Mouse (Mus musculus): ENCODE results near the gene Ghrhr. TPM values are rescaled to one million over a fixed set of nuclear protein-coding genes. Genes with fewer than 3 reads are reported as not detected.

Gene Ghrhr
- total RNA-seq, 2 experiments from 2014 or later = not detected

GRCm38 (mm10) chr6:55394854-55395253 lies 18.8 kb downstream of the Ghrhr start:
- DNase-seq (ENCODE audit: low spot score in 2 of 2) = peak; percentile 82 to 88

DNA sequence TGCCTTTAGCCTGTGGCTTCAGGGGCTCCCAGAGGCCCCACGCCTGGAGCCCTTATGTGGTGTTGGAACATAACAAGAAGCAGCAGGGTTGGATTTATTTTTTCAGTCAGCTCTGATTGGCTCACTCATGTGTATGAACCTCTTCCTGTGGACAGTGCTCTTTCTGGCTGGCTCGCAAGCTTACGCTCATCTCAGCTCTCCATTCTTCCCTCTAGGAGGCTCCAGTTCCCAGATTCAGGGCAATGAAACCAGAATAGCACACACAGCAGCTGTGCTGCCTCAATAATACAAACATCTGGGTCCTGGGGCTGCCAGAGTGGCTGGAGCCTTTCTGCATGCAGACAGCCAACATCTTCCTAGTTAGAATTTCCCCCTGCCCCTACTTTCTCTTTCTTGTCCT lies 20.1 kb downstream of the Ghrhr start:
- no peak for DNase-seq (ENCODE audit: low spot score in 2 of 2)

- peak; percentile 78 to 88 for DNase-seq (ENCODE audit: low spot score in 2 of 2)
Measured at GRCm38 (mm10) chr6:55396622-55397041, 20.5 kb downstream of the Ghrhr start.

DNA sequence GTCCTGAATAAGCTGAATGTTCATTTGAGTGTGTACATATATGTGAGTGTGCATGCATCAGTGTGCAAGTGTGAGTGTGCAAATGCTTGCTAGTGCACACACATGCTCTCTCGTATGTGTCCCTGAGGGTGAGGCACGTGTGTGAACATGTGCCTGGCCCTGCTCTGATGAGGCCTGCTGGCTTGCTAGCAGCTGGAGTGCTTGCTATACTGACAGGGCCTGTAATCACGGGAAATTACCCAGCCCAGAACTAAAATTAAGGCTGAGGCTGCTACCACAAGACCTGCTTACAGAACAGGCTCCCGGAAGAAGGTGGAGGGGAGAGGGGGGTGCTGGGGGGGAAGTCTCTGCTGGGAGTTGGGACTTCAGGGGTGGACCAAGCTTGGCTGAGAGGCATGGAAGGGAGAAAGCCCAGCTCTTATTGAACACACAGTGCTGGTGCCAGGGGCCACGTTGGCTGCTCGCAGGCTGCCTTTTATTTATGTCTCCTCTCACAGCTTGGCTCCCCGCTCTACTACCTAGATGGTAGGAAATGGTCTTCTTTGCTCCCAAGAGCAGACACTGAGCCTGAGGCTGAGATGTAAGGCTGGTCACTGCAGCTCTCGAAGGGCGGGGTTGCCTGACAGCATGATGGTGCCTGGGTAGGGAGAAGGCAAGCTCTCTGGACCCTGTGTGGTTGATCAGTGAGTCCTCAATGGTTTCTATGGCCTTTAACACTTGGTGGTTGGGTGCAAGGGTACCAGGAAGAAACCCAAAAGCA lies 23.0 kb downstream of the Ghrhr start:
- DNase-seq (ENCODE audit: low spot score in 2 of 2) = peak in 1 of 2 experiments; percentile 32

DNA sequence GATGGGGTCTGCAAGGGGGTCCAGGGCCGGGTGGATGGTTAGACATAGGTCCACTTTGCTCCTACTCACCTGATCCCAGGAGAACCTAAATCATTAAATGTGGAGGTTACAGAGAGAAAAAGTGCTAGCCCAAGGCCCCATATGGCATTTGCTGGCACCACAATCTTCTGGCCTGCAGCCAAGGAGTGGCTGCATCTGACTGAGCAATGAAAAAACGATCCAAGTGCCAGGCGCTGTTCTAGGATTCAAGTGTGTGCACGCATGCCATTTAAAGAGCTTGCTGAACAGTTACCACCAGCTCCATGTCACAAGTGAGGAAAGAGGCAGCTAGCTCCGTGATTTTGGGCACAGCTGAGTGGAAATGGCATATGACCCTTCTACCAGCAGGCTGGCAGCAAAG lies 23.8 kb downstream of the Ghrhr start:
- DNase-seq (ENCODE audit: low spot score in 2 of 2) = peak; percentile 75 to 92

DNA sequence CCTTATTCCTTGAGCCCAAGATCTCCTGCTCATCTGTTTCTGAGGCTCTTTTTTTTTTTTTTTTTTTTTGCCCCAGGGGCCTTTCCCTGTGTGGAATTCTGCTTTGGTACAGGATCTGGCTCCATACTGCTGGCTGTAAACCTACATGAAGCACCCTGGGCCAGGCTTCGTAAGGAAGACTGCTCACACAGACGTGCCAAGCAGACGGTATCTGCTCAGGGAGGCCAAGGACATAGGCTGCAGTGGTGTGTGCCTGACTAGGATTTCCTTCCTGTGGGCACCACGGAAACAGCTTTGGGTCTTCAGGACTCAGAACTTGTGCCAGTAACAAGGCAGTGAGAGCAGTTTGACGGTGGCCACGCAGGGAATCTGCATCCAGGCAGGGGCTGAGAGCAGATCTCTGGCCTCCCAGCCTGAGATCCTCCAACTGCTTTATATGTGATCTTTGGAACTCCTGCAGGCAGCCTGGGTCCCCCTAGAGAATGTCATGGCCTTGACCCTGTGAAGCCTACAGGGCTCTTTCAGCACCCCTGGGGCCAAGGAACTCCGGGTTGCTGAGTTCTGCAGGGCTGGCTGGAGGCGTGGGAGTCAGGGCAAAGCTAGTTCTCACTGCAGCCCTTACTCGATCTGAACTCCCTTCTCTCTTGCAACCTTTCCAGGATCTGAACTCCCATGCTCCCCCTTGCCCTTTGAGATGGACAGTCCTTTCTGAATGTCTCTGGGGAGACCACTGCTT lies 26.1 kb downstream of the Ghrhr start:
- DNase-seq (ENCODE audit: low spot score in 2 of 2) = no peak

- DNase-seq (ENCODE audit: low spot score in 2 of 2) = no peak
Measured at GRCm38 (mm10) chr6:55403411-55404309, 27.6 kb downstream of the Ghrhr start.

GRCm38 (mm10) chr6:55404421-55404990 lies 28.4 kb downstream of the Ghrhr start:
- DNase-seq (ENCODE audit: low spot score in 2 of 2) = no peak

GRCm38 (mm10) chr6:55407345-55407744 lies 31.2 kb downstream of the Ghrhr start:
- no peak for DNase-seq (ENCODE audit: low spot score in 2 of 2)

GRCm38 (mm10) chr6:55410119-55410775 lies 34.2 kb downstream of the Ghrhr start:
- no peak for DNase-seq (ENCODE audit: low spot score in 2 of 2)

DNA sequence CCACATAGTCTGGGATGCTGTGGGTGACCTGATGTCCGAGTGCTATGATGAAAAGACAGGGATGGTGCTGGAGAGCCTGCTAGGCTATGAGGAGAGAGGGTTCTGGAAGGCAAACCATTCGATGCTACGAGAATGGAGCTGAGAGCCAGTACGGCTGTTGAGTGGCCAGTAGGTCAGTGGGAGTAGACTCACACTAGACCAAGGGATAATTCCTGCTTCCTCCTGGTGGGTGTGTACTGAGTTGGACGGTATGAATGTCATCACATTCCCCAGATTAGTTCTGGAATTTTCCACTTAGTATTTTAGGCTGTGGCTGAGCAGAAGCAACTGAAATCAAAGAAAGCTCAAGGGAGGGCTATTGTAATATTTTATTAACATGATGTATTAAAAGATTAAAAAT lies 34.9 kb downstream of the Ghrhr start:
- DNase-seq (ENCODE audit: low spot score in 2 of 2) = no peak

- DNase-seq (ENCODE audit: low spot score in 2 of 2) = peak in 1 of 2 experiments; percentile 74
Measured at GRCm38 (mm10) chr6:55416202-55416601, 40.1 kb downstream of the Ghrhr start.

- no peak for DNase-seq (ENCODE audit: low spot score in 2 of 2)
Measured at GRCm38 (mm10) chr6:55418746-55419410, 42.8 kb downstream of the Ghrhr start.

DNA sequence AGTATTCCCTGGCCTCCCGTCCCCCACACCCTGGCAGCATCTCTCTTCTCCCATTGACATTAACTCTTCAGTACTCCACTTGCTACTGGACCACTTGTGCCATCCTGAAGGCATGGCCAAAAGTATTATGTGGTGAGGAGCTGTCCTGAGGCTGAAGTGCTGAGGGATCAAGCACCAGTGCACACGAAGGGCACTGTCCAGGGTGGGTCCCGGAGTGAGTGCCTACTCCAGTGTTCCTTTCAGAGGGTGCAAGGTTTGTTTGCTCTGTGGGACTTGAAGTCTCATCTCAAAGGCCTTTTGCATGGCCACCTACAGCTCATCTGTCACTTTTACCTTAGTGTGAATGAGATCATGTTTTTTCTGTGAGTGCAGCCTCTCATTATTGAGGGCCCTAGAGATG lies 44.3 kb downstream of the Ghrhr start:
- DNase-seq (ENCODE audit: low spot score in 2 of 2) = no peak

DNA sequence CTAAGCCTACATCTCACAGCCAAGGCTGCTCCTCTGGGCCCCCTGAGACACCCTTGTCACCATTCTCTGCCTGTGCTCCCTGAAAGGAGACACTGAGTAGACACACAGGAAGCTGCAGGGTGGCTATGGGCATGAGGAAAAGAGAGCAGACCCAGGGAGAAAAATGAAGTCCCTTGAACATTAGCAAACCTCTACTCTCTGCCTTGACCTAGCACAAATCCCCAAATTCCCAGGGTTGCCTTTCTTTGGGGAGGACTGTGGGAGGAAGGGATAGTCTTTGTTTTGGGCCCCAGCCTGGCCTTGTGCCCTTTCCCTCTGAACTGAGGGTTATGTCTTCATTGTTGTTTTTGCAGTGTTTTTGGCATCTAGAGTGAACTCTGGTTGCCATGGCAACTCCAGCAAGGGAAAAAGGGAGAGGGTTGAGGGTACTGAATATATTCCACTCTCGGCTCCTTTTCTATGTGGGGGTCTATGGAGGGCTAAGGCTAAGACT lies 44.8 kb downstream of the Ghrhr start:
- DNase-seq (ENCODE audit: low spot score in 2 of 2) = peak in 1 of 2 experiments; percentile 55

DNA sequence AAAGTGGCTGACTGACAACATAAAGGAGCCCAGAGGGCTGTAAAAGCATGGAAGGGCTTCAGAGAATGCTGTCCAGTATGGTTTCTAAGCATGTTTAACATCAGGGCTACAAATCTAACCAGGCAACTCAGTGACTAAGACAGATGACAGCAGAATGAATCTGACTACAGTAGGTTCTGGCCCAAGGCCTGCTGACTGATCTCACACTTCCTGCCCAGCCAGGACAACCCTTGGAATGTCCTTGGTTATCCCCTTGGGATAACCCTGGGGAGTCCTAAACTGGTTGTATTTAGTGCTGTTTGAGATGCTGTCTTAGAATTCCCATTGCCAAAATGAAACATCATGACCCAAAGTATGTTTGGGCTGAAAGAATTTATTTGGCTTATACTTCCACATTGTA lies 56.0 kb downstream of the Ghrhr start:
- DNase-seq (ENCODE audit: low spot score in 2 of 2) = no peak

DNA sequence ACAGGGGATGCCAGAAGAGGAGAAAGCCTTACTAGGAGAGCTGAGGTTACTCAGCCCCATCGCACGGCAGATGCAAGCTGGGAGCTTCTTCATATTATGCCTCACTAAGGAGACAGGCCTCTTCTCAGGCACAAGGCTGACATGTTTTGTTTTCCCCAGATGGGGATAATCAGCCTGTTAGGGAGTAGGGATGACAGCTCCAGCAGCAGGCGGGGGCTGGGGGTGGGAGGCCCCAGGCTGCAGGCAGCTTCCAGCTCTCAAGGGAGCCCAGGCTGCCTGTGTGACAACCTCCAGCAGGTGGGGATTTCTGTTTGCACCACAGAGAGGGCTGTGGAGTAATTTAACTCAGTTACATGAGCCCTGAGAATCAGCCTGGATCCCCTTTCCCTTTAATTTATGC lies 58.3 kb downstream of the Ghrhr start:
- DNase-seq (ENCODE audit: low spot score in 2 of 2) = peak; percentile 74 to 81

DNA sequence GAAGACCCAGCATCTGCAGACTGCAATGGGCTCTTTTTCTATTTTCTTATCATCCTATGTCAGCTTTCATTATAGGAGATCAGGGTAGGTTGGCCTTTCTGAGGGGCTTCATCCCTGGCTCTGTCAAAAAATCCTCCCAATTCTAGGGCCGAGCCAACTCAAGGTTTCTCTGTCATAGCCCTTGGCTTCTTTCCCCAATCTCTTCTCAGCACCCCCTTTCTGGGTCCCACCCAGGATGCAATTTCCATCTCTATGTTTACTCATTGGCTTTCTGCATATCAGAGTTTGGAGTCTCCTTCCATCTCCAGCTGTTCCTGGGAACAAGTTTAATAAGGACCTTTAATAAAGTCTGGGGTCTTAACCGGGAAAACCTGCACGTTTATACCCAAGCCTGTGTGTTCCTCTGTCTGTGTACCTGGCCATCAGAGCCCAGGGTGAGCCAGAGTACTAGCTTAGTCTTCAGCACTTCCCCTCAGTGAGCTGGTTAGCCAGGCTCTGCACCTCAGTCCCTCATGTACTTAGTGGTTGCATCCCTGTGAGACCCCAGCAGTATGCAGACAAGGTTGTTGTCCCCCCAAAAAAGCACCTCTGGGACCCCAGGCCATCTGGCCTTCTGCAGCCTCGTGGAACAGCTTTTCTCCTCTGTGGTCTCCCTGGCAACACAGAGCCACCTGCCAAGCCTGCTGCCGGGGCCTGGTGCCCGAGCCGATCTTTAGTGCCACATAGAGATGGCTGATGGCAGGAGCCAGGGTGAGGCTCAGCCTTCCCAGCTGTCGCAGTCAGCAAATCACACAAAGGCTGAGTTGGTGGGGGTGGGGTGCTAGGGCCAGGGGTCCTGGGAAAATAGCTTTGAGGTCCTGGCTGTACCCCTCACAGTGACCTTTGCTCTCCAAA lies 59.4 kb downstream of the Ghrhr start:
- peak in 1 of 2 experiments; percentile 76 for DNase-seq (ENCODE audit: low spot score in 2 of 2)

- DNase-seq (ENCODE audit: low spot score in 2 of 2) = no peak
Measured at GRCm38 (mm10) chr6:55437919-55438318, 61.8 kb downstream of the Ghrhr start.
